Mouse (Mus musculus) bone marrow macrophage, adult 2 months (primary cell): Measurements from ENCODE around the gene Mrap2.

ENCODE experiments used
- CTCF ChIP-seq: IDR thresholded peaks from 2 replicates; pipeline ENCODE4 v1.5.1; 2012; ENCODE audit warnings: low read depth, mild to moderate bottlenecking, low read length, moderate library complexity
- POLR2A ChIP-seq: IDR thresholded peaks from 2 replicates; pipeline ENCODE4 v1.6.1; 2012; ENCODE audit warnings: mild to moderate bottlenecking, low read depth, low read length, borderline replicate concordance

DNA sequence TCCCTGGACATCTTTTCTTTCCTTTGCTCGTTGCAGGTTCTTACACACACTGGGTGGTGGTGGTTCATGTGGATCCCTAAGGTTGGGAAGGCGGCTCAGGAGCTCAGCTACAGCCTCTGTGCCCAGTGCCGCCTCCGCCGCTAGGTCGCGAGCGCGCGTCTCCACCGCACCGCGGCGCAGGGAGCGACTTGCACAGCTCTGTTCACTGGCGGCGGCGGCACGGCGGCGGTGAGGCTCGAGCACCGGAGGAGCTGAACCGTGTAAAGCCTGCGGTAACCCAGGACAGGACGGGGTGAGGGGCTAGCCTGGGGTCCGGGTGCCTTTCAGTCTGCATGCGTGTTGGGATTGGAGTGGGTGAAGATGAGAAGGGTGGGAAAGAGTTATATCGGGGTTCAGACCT lies at the start of gene Mrap2:
- no peak for TF ChIP-seq POLR2A
- no peak for TF ChIP-seq CTCF
